Mouse (Mus musculus): Measurements from ENCODE around the gene Tnrc6b. TPM values are rescaled to one million over a fixed set of nuclear protein-coding genes. Genes with fewer than 3 reads are reported as not detected.
"Not testable (repeated sequence)": the region's sequence is repeated elsewhere in the genome, so short reads cannot be mapped to it uniquely, and the experiment has no call there.

Tnrc6b gene
- polyA plus RNA-seq, 1 experiment from 2014 or later: 36.8 TPM

DNA sequence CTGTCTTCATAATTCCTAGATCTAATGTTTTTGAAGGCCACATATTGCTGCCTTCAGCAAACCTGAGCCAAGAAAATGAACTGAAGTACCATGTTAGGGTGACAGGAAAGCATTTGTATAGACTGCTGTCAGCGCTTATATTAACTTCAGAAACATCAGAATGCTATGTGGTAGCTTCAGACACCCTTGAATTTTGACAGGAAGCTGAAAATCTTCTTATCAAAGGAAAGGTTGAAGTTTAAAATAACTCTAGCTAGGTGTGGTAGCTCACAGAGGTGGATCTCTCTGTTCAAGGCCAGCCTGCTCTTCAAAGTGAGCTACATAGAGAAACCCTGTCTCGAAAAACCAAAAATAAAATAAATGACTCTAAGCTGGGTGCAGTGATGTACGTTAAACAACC lies 181.2 kb downstream of the Tnrc6b start:
- Histone ChIP-seq H3K27me3 (replicated peaks) (no peaks in the 10 kb centered on the region), H3K4me1 (replicated peaks) (no peaks in the 10 kb centered on the region), H3K36me3 (peaks cover 77% of the 10 kb centered on the region), H3K9me3 (replicated peaks) (no peaks in the 10 kb centered on the region), H3K9ac (no peak overlapping the region), H3K4me2 (no peak overlapping the region), H3K27ac (ENCODE audit: poor library complexity, severe bottlenecking) (no peak overlapping the region), H3K4me3 (no peak overlapping the region)
- WGBS: 95% methylated on average over 3 of the region's 3 CpGs
- no peak for ATAC-seq (ENCODE audit: insufficient number of reproducible peaks, low FRiP score)

DNA sequence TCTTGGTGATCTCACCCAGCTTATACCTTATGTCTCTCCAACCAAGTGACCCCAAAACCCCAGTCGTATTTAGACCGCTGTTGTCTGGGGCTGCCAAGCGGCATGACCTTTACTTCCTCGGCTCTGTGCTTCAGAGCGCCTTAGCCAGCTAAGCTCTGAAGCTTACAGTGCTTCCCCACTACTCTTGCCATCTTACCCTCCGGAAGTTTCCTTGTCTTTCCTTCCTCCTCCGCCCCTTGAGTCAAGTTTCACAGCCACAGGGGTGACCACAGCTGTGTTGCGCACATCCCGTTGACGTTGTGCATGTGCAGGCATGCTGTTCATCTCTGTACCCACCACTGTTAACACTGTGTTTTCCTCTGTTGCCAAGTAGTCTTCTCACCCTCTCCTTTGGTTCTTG lies 185.6 kb downstream of the Tnrc6b start:
- Histone ChIP-seq H3K4me1 (replicated peaks) (no peaks in the 10 kb centered on the region), H3K9me3 (replicated peaks) (no peaks in the 10 kb centered on the region), H3K36me3 (peaks cover 78% of the 10 kb centered on the region), H3K27ac (ENCODE audit: poor library complexity, severe bottlenecking) (no peak overlapping the region), H3K9ac (no peak overlapping the region), H3K27me3 (replicated peaks) (no peaks in the 10 kb centered on the region), H3K4me3 (no peak overlapping the region), H3K4me2 (no peak overlapping the region)
- 91% methylated on average over 10 of the region's 10 CpGs for WGBS
- no peak for ATAC-seq (ENCODE audit: insufficient number of reproducible peaks, low FRiP score)

DNA sequence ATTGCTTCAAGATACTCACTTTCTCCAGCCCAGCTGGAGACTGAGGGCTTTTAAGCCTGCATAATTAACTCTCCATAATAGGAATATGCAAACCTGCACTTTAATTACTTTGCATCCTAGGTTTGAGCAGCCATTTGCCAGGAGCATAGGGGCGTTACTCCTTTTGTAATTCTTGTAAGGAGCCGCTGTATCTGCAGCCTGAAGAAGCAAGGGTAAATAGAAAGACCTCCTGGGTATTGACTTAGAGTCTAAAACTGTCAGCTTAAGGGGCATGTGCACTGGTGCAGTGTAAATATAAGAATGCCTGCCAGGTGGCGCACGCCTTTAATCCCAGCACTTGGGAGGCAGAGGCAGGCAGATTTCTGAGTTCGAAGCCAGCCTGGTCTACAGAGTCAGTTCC lies 186.8 kb downstream of the Tnrc6b start:
- no peaks in the 10 kb centered on the region for H3K9me3 ChIP-seq (replicated peaks)
- no peak overlapping the region for H3K4me3 ChIP-seq
- H3K27me3 ChIP-seq (replicated peaks): no peaks in the 10 kb centered on the region
- H3K9ac ChIP-seq: no peak overlapping the region
- H3K4me1 ChIP-seq (replicated peaks): no peaks in the 10 kb centered on the region
- H3K27ac ChIP-seq (ENCODE audit: poor library complexity, severe bottlenecking): no peak overlapping the region
- 96% methylated on average over 5 of the region's 5 CpGs for WGBS
- ATAC-seq (ENCODE audit: insufficient number of reproducible peaks, low FRiP score): no peak
- peaks cover 85% of the 10 kb centered on the region for H3K36me3 ChIP-seq
- no peak overlapping the region for H3K4me2 ChIP-seq

DNA sequence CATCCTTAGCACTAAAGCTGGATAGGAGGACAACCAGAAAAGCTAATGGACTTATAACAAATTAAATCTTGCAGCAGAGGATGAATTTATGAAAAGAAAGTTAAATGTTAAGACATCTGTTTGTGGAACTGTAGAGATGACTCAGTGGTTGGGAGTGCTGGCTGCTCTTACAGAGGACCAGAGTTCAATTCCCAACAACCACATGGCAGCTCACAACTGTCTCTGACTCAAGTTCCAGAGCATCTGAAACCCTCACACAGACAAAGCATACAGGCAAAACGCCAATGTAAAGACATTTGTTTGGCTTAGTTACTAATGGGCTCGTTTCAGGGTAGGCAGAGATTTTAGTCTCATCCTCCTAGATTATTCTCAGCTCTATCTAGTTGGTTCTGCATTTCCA lies 188.7 kb downstream of the Tnrc6b start:
- H3K27me3 ChIP-seq (replicated peaks): no peaks in the 10 kb centered on the region
- no peak overlapping the region for H3K4me2 ChIP-seq
- H3K4me3 ChIP-seq: no peak overlapping the region
- H3K36me3 ChIP-seq: peaks cover 88% of the 10 kb centered on the region
- 88% methylated on average over 2 of the region's 2 CpGs for WGBS
- H3K9me3 ChIP-seq (replicated peaks): no peaks in the 10 kb centered on the region
- H3K27ac ChIP-seq (ENCODE audit: poor library complexity, severe bottlenecking): no peak overlapping the region
- no peak overlapping the region for H3K9ac ChIP-seq
- ATAC-seq (ENCODE audit: insufficient number of reproducible peaks, low FRiP score): no peak
- no peaks in the 10 kb centered on the region for H3K4me1 ChIP-seq (replicated peaks)

DNA sequence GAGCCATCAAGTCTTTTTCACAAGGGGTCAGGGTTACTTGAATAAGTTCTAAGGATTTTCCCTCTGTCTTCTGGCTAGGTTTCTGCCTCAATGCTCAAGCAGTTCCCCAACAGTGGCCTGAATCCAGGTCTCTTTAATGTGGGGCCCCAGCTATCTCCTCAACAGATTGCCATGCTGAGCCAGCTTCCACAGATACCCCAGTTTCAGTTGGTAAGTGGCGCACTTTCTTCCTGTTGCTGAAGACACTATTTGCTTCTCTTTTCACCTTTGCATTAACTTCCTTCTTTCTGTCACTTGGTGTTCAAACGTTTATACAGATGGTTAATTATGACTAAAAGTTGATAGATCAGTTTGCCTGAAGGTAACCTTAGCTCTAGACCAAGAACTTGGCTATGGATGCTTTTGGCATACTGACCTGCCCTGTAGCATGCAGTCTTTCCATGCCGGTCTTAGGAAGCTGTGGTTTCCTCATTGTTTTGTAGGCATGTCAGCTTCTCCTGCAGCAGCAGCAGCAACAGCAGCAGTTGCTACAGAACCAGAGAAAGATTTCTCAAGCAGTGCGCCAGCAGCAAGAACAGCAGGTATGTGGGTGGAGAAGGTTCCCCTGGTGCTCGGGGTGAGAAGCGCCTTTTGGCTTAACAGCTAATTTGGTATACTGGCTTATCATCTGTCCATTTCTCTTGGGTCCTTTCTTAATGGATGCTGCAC lies 190.8 kb downstream of the Tnrc6b start:
- 85% methylated on average over 6 of the region's 6 CpGs for WGBS

DNA sequence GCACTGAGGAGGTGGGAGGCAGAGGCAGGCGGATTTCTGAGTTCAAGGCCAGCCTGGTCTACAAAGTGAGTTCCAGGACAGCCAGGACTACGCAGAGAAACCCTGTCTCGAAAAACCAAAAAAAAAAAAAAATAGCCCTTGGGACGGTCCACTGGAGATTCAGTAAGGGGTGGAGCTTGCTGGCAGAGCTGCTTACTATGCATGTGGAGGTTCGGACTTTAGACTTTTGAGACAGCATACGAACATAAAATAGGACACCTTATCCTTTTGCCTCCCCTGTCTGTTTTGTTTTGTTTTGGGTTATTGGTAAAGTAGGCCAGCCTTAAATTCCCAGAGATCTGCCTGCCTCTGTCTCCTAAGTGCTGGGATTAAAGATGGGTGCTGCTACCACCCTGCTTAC lies 193.7 kb downstream of the Tnrc6b start:
- H3K4me2 ChIP-seq; ATAC-seq (ENCODE audit: insufficient number of reproducible peaks, low FRiP score); H3K4me3 ChIP-seq; H3K4me1 ChIP-seq (replicated peaks); H3K27me3 ChIP-seq (replicated peaks); H3K27ac ChIP-seq (ENCODE audit: poor library complexity, severe bottlenecking); H3K9ac ChIP-seq; H3K9me3 ChIP-seq (replicated peaks): not testable (repeated sequence)
- 92% methylated on average over 6 of the region's 6 CpGs for WGBS
- peaks cover 76% of the 10 kb centered on the region for H3K36me3 ChIP-seq

More for the DNA sequence above, 190.8 kb downstream of the Tnrc6b start:
- Histone ChIP-seq H3K27ac (ENCODE audit: poor library complexity, severe bottlenecking) (no peak overlapping the region), H3K27me3 (replicated peaks) (no peaks in the 10 kb centered on the region), H3K4me2 (no peak overlapping the region), H3K4me1 (replicated peaks) (no peaks in the 10 kb centered on the region), H3K36me3 (peaks cover 88% of the 10 kb centered on the region), H3K9ac (no peak overlapping the region), H3K9me3 (replicated peaks) (no peaks in the 10 kb centered on the region), H3K4me3 (no peak overlapping the region)
- no peak for ATAC-seq (ENCODE audit: insufficient number of reproducible peaks, low FRiP score)

DNA sequence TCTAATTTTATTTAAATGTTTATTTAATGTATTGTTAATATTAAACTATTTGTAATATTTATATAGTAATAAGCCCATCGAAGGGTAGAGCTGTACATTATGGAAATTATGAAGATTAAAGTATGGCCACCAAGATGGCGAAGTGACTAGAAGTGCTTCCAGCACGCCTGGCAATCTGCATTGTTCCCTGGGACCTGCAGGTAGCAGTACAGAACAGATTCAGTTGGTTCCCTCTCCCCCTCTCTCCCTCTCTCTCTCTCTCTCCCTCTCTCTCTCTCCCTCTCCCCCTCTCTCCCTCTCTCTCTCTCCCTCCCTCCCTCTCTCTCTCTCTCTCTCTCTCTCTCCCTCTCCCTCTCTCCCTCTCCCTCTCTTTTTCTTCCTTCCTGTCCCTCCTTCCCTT lies 199.1 kb downstream of the Tnrc6b start:
- H3K4me1 ChIP-seq (replicated peaks): peaks cover 5% of the 10 kb centered on the region
- no peaks in the 10 kb centered on the region for H3K27me3 ChIP-seq (replicated peaks)
- no peak overlapping the region for H3K4me3 ChIP-seq
- H3K4me2 ChIP-seq: no peak overlapping the region
- H3K36me3 ChIP-seq: peaks cover 75% of the 10 kb centered on the region
- no peaks in the 10 kb centered on the region for H3K9me3 ChIP-seq (replicated peaks)
- no peak overlapping the region for H3K9ac ChIP-seq
- no peak overlapping the region for H3K27ac ChIP-seq (ENCODE audit: poor library complexity, severe bottlenecking)
- WGBS: 84% methylated on average over 3 of the region's 3 CpGs
- no peak for ATAC-seq (ENCODE audit: insufficient number of reproducible peaks, low FRiP score)

DNA sequence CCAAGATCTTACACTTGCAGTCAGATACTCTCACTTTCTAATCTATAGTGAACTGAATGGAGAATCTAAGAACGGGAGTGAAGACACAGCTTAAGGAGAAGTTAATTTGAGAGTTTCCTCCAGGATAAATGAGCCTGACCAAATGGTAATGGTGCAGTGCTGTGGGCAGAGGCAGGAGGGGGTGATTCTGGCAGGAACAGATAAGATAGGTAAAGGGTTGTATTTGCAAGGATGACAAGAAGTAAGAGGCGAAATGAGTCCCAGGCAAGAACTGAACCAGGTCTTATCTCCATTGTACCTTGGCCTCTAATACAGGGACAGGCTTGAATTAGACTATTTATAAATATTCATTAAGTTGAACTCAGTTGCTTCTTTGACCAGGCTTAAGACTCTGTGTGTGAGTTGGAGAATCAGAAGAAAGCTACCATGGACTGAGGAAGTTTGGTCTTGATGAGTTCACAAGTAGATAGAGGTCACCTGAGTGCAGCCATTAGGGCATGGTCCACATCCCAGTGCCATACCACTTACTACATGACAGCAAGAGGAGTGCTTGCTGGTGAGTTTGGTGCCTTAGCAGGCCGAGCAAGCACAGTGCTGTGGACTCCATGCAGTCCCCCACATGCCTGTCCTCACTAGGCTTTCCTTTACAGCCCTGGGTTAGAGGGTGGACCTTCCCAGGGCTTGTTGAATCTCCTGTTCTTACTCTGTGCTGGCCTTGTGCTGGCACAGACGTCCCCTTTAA lies 199.8 kb downstream of the Tnrc6b start:
- peaks cover 8% of the 10 kb centered on the region for H3K4me1 ChIP-seq (replicated peaks)

DNA sequence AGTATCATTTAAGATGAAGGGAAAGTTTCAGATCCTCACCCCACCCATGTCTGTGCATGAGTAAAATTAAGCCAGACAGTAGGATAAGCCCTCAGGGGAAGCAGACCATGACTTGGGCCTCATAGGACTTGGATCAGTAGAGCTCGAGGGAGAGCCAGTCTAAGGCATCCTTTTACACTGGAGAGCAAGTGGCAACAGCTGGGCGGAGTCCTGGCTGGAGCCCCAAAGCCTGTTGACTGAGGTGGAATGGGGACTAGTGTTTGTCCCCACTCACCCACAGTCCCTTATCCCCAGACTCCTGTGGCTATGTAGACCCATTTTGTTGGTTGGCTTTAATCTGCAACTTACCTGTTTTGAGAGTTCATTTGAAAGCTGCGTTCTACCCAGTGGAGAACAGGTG lies 201.1 kb downstream of the Tnrc6b start:
- peaks cover 14% of the 10 kb centered on the region for H3K4me1 ChIP-seq (replicated peaks)
- 82% methylated on average over 3 of the region's 3 CpGs for WGBS
- H3K9me3 ChIP-seq (replicated peaks): no peaks in the 10 kb centered on the region
- H3K27ac ChIP-seq (ENCODE audit: poor library complexity, severe bottlenecking): no peak overlapping the region
- no peak overlapping the region for H3K4me3 ChIP-seq
- H3K27me3 ChIP-seq (replicated peaks): no peaks in the 10 kb centered on the region
- H3K9ac ChIP-seq: no peak overlapping the region
- peaks cover 65% of the 10 kb centered on the region for H3K36me3 ChIP-seq
- no peak for ATAC-seq (ENCODE audit: insufficient number of reproducible peaks, low FRiP score)
- no peak overlapping the region for H3K4me2 ChIP-seq

More for the DNA sequence above, 199.8 kb downstream of the Tnrc6b start:
- Histone ChIP-seq H3K36me3 (peaks cover 68% of the 10 kb centered on the region), H3K27ac (ENCODE audit: poor library complexity, severe bottlenecking) (no peak overlapping the region), H3K4me3 (no peak overlapping the region), H3K27me3 (replicated peaks) (no peaks in the 10 kb centered on the region), H3K9ac (no peak overlapping the region), H3K4me2 (no peak overlapping the region), H3K9me3 (replicated peaks) (no peaks in the 10 kb centered on the region)
- ATAC-seq (ENCODE audit: insufficient number of reproducible peaks, low FRiP score): peak; percentile 51; the same call in 1 of the 2 replicates
- WGBS: 67% methylated on average over 4 of the region's 4 CpGs

DNA sequence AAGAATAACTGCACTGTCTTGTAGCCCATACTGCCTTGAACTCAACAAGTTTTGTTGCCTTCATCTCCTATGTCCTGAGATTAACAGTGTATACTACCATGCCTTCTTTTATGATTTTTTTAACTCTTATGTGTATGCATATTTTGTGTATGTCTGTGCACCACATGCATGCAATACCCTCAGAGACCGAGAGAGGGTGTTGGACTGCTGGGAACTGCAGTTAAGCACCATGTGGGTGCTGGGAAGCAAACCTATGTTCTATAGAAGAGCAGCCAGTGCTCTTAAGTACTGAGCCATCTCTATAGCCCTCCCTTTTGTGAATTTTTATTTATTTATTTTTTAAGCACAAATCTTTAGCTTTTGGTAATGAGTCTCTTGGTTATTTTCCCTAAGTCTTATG lies 202.7 kb downstream of the Tnrc6b start:
- Histone ChIP-seq H3K9me3 (replicated peaks) (no peaks in the 10 kb centered on the region), H3K9ac (no peak overlapping the region), H3K4me1 (replicated peaks) (peaks cover 14% of the 10 kb centered on the region), H3K27ac (ENCODE audit: poor library complexity, severe bottlenecking) (no peak overlapping the region), H3K4me3 (no peak overlapping the region), H3K4me2 (no peak overlapping the region), H3K27me3 (replicated peaks) (no peaks in the 10 kb centered on the region), H3K36me3 (peaks cover 68% of the 10 kb centered on the region)
- 92% methylated on average over 1 of the region's 1 CpGs for WGBS
- ATAC-seq (ENCODE audit: insufficient number of reproducible peaks, low FRiP score): no peak

DNA sequence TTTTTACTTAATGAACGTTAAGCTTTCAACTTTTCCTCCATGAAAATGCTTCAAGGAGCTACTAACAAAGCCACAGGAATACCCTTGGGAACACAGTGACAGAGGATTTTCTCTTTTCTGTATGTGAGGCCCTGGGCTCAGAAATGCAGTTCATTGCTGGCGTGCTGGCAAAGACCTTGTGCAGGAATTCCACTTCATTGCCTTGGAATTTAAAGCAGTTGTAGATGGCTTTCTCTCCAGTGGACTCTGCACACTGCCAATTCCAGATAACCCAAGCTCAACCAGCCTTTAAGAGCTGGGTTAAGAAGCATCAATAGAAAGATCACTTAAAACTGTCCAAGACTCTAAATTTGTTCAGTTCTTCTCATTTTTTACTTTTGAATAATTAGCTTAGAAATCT lies 204.7 kb downstream of the Tnrc6b start:
- Histone ChIP-seq H3K27me3 (replicated peaks) (no peaks in the 10 kb centered on the region), H3K4me2 (no peak overlapping the region), H3K9ac (no peak overlapping the region), H3K4me3 (no peak overlapping the region), H3K27ac (ENCODE audit: poor library complexity, severe bottlenecking) (no peak overlapping the region; the same call in 1 of the 2 replicates), H3K9me3 (replicated peaks) (no peaks in the 10 kb centered on the region), H3K36me3 (peaks cover 84% of the 10 kb centered on the region), H3K4me1 (replicated peaks) (peaks cover 14% of the 10 kb centered on the region; the same call in 1 of the 2 replicates)
- WGBS: 53% methylated on average over 2 of the region's 2 CpGs
- no peak for ATAC-seq (ENCODE audit: insufficient number of reproducible peaks, low FRiP score)
